Mouse (Mus musculus): ENCODE results near the gene Htra2.

Htra2 gene

DNA sequence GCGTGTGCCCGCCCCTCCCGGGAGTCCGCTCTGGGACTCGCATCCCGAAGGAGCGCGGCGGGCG is 15.0 kb upstream of the Htra2 start, which contains the start of gene Tlx2:
TSS of gene Tlx2 (minus strand) at position 47 of the 64 bp plus-strand sequence.
- no peak for DNase-seq (ENCODE audit: low read depth, low spot score)

- DNase-seq (ENCODE audit: low read depth, low spot score): no peak
Measured at GRCm38 (mm10) chr6:83069488-83070246, 14.6 kb upstream of the Htra2 start.

DNA sequence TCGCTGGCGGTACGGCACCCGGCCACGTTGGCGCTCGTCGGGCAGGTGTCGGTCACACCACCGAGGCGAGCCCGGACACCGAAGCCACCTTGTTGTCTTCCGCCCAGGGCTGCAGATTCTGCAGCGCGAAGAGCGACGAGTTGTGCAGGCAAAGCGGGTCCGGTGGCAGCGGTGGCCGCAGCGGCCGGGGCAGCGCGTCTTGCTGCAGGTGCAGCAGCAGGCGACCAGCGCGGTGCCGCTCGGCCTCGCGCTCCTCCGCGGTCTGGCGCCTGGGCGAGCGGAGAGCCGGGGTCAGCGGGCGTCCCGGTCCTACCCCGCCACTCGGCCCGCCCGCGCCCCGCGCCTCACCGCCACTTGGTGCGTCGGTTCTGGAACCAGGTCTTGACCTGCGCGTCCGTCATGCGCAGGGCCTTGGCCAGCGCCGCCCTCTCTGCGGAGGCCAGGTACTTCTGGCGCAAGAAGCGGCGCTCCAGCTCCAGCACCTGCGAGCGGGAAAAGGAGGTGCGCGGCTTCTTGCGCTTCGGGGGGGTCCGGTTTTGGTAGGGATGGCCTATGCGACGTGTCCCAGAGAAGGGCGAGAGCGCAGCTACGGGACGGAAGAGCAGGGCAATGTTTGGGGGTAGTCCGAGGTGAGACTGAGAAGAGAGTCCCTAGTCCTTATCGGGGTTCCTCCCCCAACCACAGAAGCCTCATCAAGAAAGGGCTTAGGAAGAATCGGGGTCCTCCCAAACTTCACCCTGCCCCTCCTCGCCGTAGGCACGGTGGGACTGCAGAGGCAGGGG is 13.8 kb upstream of the Htra2 start:
- DNase-seq (ENCODE audit: low read depth, low spot score): no peak

GRCm38 (mm10) chr6:83068221-83068620 is 13.1 kb upstream of the Htra2 start:
- DNase-seq (ENCODE audit: low read depth, low spot score): no peak

DNA sequence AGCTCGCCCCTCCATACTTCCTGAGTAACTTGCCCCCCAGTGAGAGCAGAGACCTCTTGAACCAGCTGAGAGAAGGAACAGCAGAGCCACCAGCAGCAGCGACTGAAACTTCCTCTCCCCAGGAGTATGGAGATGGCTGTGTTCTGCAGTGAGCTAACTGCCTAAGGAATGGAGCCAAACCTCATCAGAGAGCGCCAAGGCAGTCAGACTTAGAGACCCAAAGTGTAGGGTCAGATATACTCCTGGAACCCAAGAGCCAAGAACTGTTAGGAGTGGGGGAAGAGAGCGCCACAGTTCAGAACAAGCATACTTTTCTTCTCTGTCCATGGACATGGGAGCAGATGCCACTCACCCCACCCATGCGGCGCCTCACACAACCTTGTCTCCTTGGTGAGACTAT is 11.4 kb upstream of the Htra2 start:
- DNase-seq (ENCODE audit: low read depth, low spot score): no peak

DNA sequence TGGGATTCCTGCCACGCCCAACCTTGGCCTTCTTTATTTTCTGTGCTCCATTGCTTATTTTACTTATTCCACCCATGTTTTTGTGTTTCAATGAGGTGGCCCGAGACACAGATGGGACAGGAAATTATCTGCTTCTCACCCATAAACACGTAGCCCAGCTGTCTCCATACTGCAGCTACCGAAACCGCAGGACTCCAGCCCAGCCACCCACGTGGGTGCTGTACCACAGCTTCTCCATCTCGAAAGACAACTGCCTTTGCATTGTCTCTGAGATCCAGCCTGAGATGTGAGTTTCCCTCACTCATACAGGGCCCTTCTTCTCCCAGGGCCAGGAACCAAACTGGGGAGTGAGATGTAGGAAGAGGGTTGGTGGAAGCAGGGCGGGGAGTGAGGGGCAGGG is 10.9 kb upstream of the Htra2 start:
- no peak for DNase-seq (ENCODE audit: low read depth, low spot score)

GRCm38 (mm10) chr6:83058725-83059124 is 3.7 kb upstream of the Htra2 start:
- no peak for DNase-seq (ENCODE audit: low read depth, low spot score)

GRCm38 (mm10) chr6:83057790-83058189 is 2.7 kb upstream of the Htra2 start, which contains the start of gene Dqx1:
TSS of gene Dqx1 (plus strand) at chr6:83057844.
- DNase-seq (ENCODE audit: low read depth, low spot score): no peak

- DNase-seq (ENCODE audit: low read depth, low spot score): peak; percentile 96
Measured at GRCm38 (mm10) chr6:83054074-83054851, 810 bp downstream of the Htra2 start, which contains the start of gene Aup1. TSS of gene Aup1 (plus strand) at chr6:83054521.

- no peak for DNase-seq (ENCODE audit: low read depth, low spot score)
Measured at GRCm38 (mm10) chr6:83053136-83053960, 1.7 kb downstream of the Htra2 start.

GRCm38 (mm10) chr6:83049367-83049766 is 5.7 kb downstream of the Htra2 start:
- DNase-seq (ENCODE audit: low read depth, low spot score): no peak

- no peak for DNase-seq (ENCODE audit: low read depth, low spot score)
Measured at GRCm38 (mm10) chr6:83044742-83045141, 10.3 kb downstream of the Htra2 start.

- no peak for DNase-seq (ENCODE audit: low read depth, low spot score)
Measured at GRCm38 (mm10) chr6:83043993-83044392, 11.1 kb downstream of the Htra2 start.

DNA sequence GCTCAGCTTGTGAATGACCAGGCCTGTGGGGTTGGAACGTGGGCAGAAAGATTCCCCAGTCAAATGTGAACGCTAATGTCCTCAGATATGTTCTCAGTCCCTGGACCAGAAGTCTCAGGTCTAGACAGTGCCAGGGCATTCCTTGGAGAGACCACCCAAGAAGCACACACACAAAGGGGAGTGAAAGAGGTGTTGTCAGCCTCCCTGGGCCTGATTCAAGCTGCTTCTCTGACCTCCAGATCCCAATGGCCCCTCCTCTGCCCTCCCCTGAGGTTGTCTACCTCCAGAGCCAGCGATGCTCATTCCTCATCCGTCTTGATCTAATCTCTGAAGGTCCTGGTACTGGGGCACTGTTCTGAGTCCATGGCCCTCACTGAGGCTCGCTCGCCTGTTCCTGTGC is 11.5 kb downstream of the Htra2 start:
- no peak for DNase-seq (ENCODE audit: low read depth, low spot score)

GRCm38 (mm10) chr6:83040601-83041000 is 14.5 kb downstream of the Htra2 start:
- DNase-seq (ENCODE audit: low read depth, low spot score): no peak

DNA sequence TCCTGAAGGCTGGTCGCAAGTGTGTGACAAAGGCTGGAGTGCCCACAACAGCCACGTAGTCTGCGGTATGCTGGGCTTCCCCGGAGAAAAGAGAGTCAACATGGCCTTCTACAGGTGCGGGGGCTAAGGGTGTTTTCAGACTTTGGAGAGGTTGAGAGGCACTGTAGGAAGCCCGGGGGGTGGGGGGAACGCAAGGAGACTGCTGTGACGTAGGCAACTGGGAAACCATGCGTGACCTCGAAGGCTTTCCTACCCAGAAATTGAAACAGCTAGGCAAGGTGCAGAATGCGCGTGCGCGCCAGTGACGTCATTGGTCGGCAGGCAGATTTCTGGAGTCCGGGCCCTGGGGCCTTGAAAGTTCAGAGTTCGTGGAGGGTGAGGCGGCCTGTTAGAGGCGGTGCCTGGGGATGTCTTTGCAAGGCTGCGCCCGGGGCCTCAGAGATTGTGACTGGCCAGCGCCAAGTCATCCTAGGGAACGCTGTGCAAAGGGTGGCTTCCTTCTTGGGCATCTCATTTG is 16.5 kb downstream of the Htra2 start:
- DNase-seq (ENCODE audit: low read depth, low spot score): peak; percentile 82

DNA sequence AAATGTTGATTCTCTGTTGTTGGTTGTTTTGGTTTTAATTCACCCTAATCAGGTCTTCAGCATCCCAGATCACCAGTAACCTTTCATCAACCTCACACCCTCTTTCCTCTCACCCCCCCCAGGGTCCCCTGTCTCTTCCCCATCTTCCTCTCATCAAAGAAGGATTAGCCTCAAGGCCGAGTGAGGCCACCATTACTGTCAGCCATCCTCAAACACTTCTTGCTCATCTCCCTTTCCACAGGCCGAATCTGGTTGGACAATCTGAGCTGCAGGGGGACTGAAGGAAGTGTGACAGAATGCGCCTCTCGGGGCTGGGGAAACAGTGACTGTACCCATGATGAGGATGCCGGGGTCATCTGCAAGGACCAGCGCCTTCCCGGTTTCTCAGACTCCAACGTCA is 17.9 kb downstream of the Htra2 start:
- no peak for DNase-seq (ENCODE audit: low read depth, low spot score)

DNA sequence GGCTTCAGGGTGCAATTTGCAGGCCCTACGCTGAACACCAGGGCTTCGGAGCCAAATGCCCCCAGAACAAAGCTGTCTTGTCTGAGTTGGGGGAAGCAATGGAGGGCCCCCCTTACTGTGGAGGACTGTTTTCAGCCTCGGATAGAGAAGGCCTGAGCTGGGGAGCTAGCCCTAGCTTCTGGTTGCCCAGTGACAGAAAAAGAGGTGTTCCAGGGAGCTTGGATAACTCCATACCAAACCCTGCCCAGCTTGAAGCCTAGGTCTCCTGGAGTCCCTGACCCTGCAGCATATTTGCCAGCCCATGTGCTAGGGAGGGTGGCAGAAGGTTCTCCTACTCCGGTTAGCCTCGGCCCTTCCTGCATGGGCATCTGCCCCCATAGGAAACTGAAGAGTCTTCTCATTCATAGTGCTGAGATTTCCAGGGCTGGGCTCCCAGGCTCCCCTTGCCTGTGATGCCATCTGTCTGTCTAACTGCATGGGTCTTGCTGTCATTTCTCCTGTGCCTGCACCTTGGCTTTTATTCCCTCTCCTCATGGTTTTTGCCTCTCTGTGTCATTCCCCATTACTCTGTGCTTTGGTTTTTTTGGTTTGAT is 20.5 kb downstream of the Htra2 start:
- no peak for DNase-seq (ENCODE audit: low read depth, low spot score)

DNA sequence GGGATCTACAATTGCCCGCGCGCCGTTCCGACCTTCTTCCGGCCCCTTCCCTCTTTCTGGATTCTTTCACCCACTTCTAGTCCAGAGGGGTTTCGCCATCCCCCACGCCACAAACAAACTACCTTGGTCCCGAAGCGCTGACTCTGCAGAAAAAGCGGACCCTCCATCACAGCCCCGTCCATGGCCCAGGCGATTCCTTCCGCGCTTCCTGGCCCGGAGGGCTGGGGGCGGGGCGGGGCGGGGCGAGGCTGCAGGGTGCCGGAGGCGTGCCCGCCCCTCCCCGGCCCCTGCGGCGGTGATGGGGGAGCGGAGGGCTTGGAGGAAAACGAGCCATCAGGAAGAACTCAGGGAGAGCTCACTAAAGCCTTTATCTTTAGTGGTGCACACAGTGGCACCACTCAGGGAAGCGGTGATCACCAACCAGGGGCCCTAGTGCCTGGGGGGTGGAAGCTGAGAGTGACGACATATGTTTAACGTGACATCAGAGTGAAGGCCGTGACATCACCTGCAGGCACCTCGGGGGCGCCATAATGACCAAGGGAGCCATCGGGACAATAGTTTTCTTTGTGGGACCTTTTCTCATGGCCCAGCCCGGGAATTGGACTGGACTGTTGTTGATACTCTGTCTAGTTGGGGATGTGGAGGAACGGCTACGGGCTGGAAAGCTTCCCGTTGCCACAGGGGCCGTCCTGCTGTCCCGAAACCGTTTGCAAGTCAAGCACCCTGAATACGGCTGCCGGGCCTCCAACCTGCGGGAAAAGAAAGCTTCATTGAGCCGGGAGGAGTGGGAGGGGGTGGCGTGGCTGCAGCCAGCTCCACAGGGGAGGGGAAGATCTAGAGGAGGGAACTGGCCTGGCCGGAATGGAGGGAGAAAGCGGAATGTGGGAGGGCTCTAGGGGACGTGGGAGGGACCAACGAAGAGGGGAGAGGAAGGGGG is 21.6 kb downstream of the Htra2 start, which contains the start of the genes Dok1 and Loxl3:
TSS of gene Dok1 (minus strand) at position 223 of the 937 bp plus-strand sequence.
TSS of gene Loxl3 (plus strand) at position 925 of the 937 bp plus-strand sequence.
- DNase-seq (ENCODE audit: low read depth, low spot score): peak; percentile 82

- DNase-seq (ENCODE audit: low read depth, low spot score): peak; percentile 64
Measured at GRCm38 (mm10) chr6:83032769-83033191, 22.3 kb downstream of the Htra2 start.

All from forelimb bud, embryonic 11.5 days (tissue).